Mouse (Mus musculus): ENCODE results near the gene Hbb-bs. TPM values are rescaled to one million over a fixed set of nuclear protein-coding genes. Genes with fewer than 3 reads are reported as not detected.

Hbb-bs gene
- 4,622 and 5,050 TPM in 2 replicates for polyA plus RNA-seq (2012; rRNA removed)

DNA sequence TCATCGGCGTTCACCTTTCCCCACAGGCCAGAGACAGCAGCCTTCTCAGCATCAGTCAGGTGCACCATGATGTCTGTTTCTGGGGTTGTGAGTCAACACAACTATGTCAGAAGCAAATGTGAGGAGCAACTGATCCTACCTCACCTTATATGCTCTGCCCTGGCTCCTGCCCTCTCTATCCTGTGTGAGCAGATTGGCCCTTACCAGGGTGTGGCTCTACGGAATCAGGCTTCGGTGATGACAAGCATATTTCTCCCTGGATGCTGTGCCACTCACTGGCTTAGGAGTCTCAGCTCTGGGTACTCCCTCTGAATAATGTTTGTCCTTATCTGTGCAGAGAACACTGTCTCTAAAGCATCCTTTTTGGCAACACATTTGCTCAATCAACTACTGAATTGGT lies at the start of gene Hbb-bs:
Gene Hbb-bs, minus strand, starts transcription at position 289 of the 400 bp plus-strand sequence.
- DNase-seq (ENCODE audit: low read depth) = no peak
- no peak for TF ChIP-seq POLR2A (IDR thresholded peaks at IDR 0.05; ENCODE audit: borderline replicate concordance, extremely low read depth, insufficient read depth, insufficient read length, poor library complexity, severe bottlenecking)

DNA sequence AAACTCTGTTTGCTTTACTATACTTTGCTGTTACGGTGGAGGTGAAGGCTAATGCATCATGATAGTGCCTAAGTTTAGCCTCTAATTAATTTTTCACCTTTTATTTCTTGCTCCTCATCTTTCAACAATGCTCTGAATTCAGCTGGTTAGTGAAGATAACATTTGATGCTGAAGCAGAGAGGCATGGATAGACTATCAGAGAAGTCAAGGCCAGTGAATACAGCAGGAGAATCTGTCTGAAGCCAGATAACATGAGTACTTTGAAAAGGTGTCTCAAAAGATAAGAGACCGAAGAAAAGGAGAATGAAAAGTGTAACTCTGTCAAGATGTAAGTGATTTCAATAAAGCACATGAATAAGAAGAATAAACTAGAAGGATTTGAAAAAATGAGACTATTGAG lies 49.2 kb upstream of the Hbb-bs start:
- TF ChIP-seq CTCF (IDR thresholded peaks at IDR 0.05; ENCODE audit: borderline replicate concordance, extremely low read depth, insufficient read depth, insufficient read length) (no peak), POLR2A (IDR thresholded peaks at IDR 0.05; ENCODE audit: borderline replicate concordance, extremely low read depth, insufficient read depth, insufficient read length, poor library complexity, severe bottlenecking) (no peak)
- no peak for DNase-seq (ENCODE audit: low read depth)

DNA sequence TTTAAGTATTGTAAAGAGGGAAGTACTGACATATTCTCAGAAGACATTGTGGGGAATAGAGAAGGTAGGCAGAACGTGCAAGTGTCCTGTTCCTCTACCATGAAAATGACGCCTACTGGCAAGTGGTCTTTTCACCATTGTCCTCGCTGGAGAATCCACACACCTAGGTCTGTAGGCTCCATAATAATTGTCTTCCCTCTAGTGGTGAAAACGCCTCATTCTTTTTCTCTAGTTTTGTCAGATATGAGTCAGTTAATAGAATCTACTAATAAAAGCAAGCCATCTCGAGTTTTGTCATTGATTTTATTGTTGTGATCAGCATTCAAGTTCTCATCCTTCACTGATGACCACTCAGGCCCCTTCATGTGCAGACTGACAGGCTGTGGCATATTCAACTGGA lies 46.6 kb upstream of the Hbb-bs start:
- no peak for TF ChIP-seq POLR2A (IDR thresholded peaks at IDR 0.05; ENCODE audit: borderline replicate concordance, extremely low read depth, insufficient read depth, insufficient read length, poor library complexity, severe bottlenecking)
- TF ChIP-seq CTCF (IDR thresholded peaks at IDR 0.05; ENCODE audit: borderline replicate concordance, extremely low read depth, insufficient read depth, insufficient read length) = no peak
- DNase-seq (ENCODE audit: low read depth) = peak; percentile 1

DNA sequence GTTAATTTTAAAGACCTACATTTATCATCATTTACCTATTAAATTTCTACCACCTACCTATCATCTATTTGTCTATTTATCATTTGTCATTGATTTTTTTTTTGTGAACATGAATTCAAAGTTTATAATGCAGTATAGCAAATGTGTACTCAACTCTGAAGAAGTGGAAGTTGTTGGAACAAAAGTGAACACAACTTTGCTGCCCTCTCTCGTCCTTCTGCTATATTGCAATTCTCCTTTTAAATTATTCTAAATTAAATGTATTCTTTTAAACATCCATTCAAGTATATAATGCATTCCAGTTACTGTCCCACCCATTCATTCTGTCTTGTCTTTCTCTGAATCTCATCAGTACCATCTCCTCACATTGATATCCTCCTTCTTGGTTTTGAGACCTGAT lies 45.2 kb upstream of the Hbb-bs start:
- DNase-seq (ENCODE audit: low read depth) = peak; percentile 27
- TF ChIP-seq CTCF (IDR thresholded peaks at IDR 0.05; ENCODE audit: borderline replicate concordance, extremely low read depth, insufficient read depth, insufficient read length) = no peak
- no peak for TF ChIP-seq POLR2A (IDR thresholded peaks at IDR 0.05; ENCODE audit: borderline replicate concordance, extremely low read depth, insufficient read depth, insufficient read length, poor library complexity, severe bottlenecking)

DNA sequence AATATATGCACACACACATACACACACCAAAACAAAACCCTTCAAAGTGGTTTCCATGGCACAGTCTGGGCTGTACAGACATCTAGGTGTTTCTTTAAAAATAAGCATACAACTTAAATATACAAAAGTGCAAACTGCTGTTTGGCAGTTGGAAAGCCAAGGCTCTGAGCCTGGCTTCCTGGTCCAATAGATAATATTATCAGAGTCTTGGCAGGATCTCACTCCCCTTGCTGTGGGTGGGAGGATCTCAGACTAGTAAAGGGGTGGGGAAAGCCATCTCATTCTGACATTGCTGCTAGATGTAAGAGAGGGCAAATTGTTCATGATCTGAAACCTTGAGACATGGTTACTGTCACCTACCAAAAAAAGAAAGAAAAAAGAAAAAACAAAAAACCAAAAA lies 42.8 kb upstream of the Hbb-bs start:
- TF ChIP-seq CTCF (IDR thresholded peaks at IDR 0.05; ENCODE audit: borderline replicate concordance, extremely low read depth, insufficient read depth, insufficient read length) (no peak), POLR2A (IDR thresholded peaks at IDR 0.05; ENCODE audit: borderline replicate concordance, extremely low read depth, insufficient read depth, insufficient read length, poor library complexity, severe bottlenecking) (no peak)
- DNase-seq (ENCODE audit: low read depth) = no peak

DNA sequence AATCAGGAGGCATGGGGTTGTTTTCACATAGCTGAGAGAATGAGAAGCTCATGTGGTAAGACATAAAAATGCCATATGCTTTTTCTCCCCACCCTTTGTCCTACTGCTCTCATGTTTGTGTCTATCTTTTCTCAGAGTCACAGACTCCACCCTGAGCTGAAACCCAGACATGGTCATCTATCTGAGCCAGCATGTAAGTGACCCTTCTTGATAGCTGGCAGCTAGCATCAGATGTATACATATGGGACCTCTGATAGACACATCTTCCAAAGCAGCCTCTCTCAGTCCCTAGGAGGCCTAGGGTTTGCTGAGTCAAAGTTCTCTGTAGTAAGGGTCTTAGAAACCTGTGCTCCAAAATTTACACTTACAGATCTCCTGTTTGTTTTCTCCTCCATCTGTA lies 37.8 kb upstream of the Hbb-bs start:
- no peak for DNase-seq (ENCODE audit: low read depth)
- no peak for TF ChIP-seq CTCF (IDR thresholded peaks at IDR 0.05; ENCODE audit: borderline replicate concordance, extremely low read depth, insufficient read depth, insufficient read length)

DNA sequence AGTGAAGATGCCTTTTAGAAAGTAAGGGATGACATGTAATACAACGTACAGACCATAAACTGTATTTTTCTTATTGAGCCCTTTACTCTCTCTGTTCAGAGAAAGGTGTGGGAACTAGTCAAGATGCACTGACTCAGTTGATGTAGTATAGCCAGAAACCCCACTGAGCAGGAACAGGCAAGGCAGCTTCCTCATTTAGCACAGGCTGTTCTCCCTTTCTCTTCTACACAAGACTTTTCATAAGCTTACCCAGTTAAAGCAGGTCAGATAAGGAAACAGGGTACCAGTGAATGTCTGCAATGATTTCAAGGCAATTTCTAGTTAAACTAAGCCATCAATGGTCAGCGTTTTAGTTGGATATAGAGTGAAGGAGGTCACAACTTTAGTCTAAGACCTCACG lies 33.6 kb upstream of the Hbb-bs start:
- TF ChIP-seq POLR2A (IDR thresholded peaks at IDR 0.05; ENCODE audit: borderline replicate concordance, extremely low read depth, insufficient read depth, insufficient read length, poor library complexity, severe bottlenecking) (no peak), CTCF (IDR thresholded peaks at IDR 0.05; ENCODE audit: borderline replicate concordance, extremely low read depth, insufficient read depth, insufficient read length) (no peak)

DNA sequence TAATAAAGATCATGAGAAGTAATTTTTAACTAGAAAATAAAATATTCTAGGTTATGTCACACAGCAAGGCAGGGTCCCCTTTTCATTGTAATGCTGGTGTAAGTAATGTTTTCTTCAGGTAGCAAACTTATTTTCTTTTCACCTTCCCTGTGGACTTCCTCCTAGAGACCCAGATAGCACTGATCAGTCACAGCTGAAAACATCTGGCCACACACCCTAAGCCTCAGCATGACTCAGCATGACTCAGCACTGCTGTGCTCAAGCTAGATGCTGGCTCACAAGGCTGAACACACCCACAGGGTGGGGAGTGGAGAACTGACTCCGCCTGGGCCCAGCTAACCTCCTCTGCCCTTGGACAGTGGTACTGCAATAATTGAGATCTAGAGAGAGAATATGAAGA lies 33.0 kb upstream of the Hbb-bs start:
- DNase-seq (ENCODE audit: low read depth) = peak; percentile 8

More for the DNA sequence above, 33.6 kb upstream of the Hbb-bs start:
- DNase-seq (ENCODE audit: low read depth) = no peak

DNA sequence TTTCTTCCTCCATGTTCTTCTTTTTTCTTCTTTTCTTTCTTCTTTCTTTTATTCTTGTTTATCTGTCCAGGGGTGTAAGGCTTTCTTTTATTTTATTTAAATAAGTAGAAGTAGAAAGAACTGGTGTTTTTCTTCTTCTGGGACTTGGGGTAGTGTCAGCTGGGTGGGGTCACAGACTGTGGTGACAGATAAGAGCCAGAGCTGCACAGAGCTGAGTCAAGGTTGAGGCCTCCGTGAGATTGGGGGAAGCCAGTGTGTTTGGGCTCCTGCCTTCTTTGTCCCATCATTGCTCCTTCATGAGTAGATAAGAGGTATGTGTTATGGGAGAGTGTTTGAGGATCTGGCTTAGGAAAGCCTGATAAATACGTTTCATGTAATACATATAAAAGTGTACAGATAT lies 31.2 kb upstream of the Hbb-bs start:
- no peak for TF ChIP-seq POLR2A (IDR thresholded peaks at IDR 0.05; ENCODE audit: borderline replicate concordance, extremely low read depth, insufficient read depth, insufficient read length, poor library complexity, severe bottlenecking)
- no peak for TF ChIP-seq CTCF (IDR thresholded peaks at IDR 0.05; ENCODE audit: borderline replicate concordance, extremely low read depth, insufficient read depth, insufficient read length)
- no peak for DNase-seq (ENCODE audit: low read depth)

More for the DNA sequence above, 33.0 kb upstream of the Hbb-bs start:
- TF ChIP-seq POLR2A (IDR thresholded peaks at IDR 0.05; ENCODE audit: borderline replicate concordance, extremely low read depth, insufficient read depth, insufficient read length, poor library complexity, severe bottlenecking) (no peak), CTCF (IDR thresholded peaks at IDR 0.05; ENCODE audit: borderline replicate concordance, extremely low read depth, insufficient read depth, insufficient read length) (no peak)

DNA sequence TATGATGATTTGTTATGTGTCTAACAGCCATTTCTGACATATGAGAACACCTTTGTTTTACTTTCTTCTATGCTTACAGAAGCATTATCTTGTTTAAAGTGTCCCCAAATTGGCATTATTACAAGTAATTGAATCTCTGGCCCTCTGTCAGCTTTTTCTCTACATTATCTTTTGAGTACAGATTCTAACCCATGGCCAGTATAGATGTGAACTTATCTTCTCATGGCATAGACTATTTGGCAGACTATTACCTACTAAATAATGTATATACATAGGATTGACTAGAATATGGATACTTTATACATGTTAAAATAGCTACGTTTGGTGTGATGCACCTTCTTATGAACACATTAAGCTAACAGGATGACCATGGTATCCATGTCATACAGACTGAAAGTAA lies 26.8 kb upstream of the Hbb-bs start:
- TF ChIP-seq POLR2A (IDR thresholded peaks at IDR 0.05; ENCODE audit: borderline replicate concordance, extremely low read depth, insufficient read depth, insufficient read length, poor library complexity, severe bottlenecking) = no peak
- no peak for TF ChIP-seq CTCF (IDR thresholded peaks at IDR 0.05; ENCODE audit: borderline replicate concordance, extremely low read depth, insufficient read depth, insufficient read length)
- DNase-seq (ENCODE audit: low read depth) = no peak

DNA sequence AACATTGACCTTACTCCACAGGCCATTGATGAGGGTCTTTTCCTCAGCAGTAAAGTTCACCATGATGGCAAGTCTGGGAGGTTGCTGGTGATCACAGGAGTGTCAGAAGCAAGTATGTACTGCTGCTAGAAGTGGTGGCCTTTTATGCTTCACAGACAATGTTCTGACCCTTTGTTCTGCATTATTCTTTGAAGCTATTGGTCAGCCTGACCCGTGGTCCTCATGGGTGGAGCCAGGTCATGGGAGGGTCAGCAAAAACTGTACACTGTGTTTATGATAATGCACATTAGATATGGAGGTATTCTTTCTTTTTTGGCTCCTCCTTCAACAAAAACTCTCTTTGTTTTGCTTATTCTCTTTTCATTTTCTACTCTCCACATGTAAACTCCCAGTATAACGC lies 25.2 kb upstream of the Hbb-bs start, which contains the start of gene Hbb-y:
Gene Hbb-y, minus strand, starts transcription at position 127 of the 400 bp plus-strand sequence.
- DNase-seq (ENCODE audit: low read depth) = no peak
- TF ChIP-seq POLR2A (IDR thresholded peaks at IDR 0.05; ENCODE audit: borderline replicate concordance, extremely low read depth, insufficient read depth, insufficient read length, poor library complexity, severe bottlenecking) = no peak

DNA sequence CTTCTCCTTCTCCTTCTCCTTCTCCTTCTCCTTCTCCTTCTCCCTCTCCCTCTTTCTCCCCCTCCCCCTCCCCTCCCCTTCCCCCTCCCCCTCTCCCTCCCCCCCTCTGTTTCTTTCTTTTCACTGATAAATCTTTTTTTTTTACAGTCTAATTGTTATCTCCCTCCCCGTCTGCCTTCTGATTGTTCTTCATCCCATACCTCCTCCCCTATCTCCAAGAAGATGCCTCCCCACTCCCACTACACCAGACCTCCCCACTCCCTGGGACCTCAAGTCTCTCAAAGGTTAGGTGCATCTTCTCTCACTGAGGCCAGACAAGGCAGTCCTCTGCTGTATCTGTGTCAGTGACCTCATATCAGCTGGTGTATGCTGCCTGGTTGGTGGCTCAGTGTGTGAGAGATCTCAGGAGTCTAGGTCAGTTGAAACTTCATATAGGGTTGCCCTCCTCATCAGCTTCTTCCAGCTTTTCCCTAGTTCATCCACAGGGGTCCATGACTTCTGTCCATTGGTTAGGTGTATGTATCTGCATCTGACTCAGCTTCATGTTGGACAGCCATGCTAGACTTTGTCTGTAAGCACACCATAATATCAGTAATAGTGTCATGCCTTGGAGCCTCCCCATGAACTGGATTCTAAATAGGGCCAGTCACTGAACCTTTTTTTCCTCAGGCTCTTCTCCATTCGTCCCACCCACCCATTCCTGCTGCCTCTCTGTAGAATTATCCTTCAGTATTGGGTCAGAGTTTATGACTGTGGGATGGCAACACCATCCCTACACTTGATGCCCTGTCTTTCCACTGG lies 16.8 kb upstream of the Hbb-bs start:
- no peak for DNase-seq (ENCODE audit: low read depth)
- no peak for TF ChIP-seq POLR2A (IDR thresholded peaks at IDR 0.05; ENCODE audit: borderline replicate concordance, extremely low read depth, insufficient read depth, insufficient read length, poor library complexity, severe bottlenecking)
- no peak for TF ChIP-seq CTCF (IDR thresholded peaks at IDR 0.05; ENCODE audit: borderline replicate concordance, extremely low read depth, insufficient read depth, insufficient read length)
